28 mouse cellular contexts compared by ENCODE assay signal in the genomic region with DNA sequence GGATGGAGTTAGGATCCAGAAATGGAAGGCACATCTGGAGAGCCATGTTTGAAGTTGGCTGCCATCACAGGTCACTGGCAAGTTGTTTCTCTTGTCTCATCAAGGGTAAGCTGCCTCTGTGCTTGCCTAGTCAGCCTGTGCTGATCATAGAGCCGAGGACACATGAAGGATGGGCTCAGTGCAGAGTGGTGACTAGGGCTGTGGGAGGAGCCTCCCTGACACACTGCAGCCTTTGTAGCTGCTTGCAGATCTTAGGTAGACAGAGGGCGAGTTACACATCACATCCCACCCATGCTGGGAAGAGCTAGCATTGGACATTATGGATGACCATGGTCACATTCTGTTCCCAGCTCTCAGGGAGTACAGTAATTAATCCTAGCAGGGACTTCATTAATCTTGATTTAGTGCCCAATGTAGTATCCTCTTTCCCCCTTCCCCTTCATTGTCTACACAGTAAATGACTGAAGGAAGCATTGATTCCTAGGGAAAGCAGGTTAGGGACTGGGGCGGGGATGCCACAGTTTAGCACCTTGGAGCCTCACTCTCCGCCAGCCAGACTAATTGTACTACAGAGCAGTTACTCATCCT. TPM values are rescaled to one million over a fixed set of nuclear protein-coding genes. Genes with fewer than 3 reads are reported as not detected.
A peak's percentile ranks its signal among the peaks of the same experiment; 100 is the strongest.
DNase-seq lines count a peak whose midpoint lies in the region; ATAC-seq and TF ChIP-seq lines count a peak whose summit lies in the region.
"Had no signal": no experiment of that assay in that cellular context is flagged by ENCODE, and none has a peak within 500 bp of the region (broad histone marks: within the 10 kb centered on the region; RNA-seq: fewer than 3 reads in every experiment).

No protein-coding gene starts in this region.

- 59% methylated on average over 4 of the region's 4 CpGs for WGBS in hindbrain, embryonic 13.5 days
- 67% methylated on average over 4 of the region's 4 CpGs for WGBS in hindbrain, embryonic 10.5 days
- WGBS in kidney, embryonic 14.5 days = 32% methylated on average over 4 of the region's 4 CpGs
- WGBS in kidney, postnatal 0 days = 32% methylated on average over 4 of the region's 4 CpGs
- WGBS in kidney, adult 2 months = 45% methylated on average over 4 of the region's 4 CpGs

- no peaks in the 10 kb centered on the region for H3K9me3 ChIP-seq in hindbrain, embryonic 13.5 days
- H3K9me3 ChIP-seq in hindbrain, embryonic 10.5 days = no peaks in the 10 kb centered on the region
- 0 out of 2 replicates have a peak, but pooled peaks cover 3% of the 10 kb centered on the region for H3K9me3 ChIP-seq in kidney, embryonic 14.5 days (ENCODE audit: control insufficient read depth, low read length)
- H3K9me3 ChIP-seq in kidney, postnatal 0 days (replicated peaks; ENCODE audit: low read length) = no peaks in the 10 kb centered on the region
- H3K9me3 ChIP-seq: embryonic facial prominence, embryonic 10.5 days; embryonic facial prominence, embryonic 13.5 days; forebrain, embryonic 12.5 days; forebrain, embryonic 15.5 days; G1E; heart, embryonic 15.5 days; intestine, embryonic 15.5 days had no signal

- no peak overlapping the region for H3K4me3 ChIP-seq in hindbrain, embryonic 13.5 days
- no peak overlapping the region for H3K4me3 ChIP-seq in hindbrain, embryonic 10.5 days
- no peak overlapping the region for H3K4me3 ChIP-seq in kidney, embryonic 14.5 days (ENCODE audit: low read length)
- no peak overlapping the region for H3K4me3 ChIP-seq in kidney, postnatal 0 days (replicated peaks; ENCODE audit: low read depth, low read length)
- no peak overlapping the region for H3K4me3 ChIP-seq in kidney, adult 2 months (ENCODE audit: insufficient read depth, low read depth, low read length)
- H3K4me3 ChIP-seq: embryonic facial prominence, embryonic 10.5 days; embryonic facial prominence, embryonic 13.5 days; erythroblast, embryonic 14.5 days; forebrain, embryonic 12.5 days; forebrain, embryonic 15.5 days; heart, embryonic 12.5 days; heart, embryonic 15.5 days; intestine, embryonic 15.5 days had no signal

- H3K4me2 ChIP-seq in hindbrain, embryonic 13.5 days = no peak overlapping the region
- no peak overlapping the region for H3K4me2 ChIP-seq in kidney, embryonic 14.5 days (replicated peaks; ENCODE audit: low read depth, low read length)
- no peak overlapping the region for H3K4me2 ChIP-seq in kidney, postnatal 0 days (ENCODE audit: low read length)
- H3K4me2 ChIP-seq: embryonic facial prominence, embryonic 13.5 days; forebrain, embryonic 12.5 days; forebrain, embryonic 15.5 days; heart, embryonic 12.5 days; heart, embryonic 15.5 days; hindbrain, embryonic 14.5 days; intestine, embryonic 15.5 days had no signal

- H3K4me1 ChIP-seq in hindbrain, embryonic 13.5 days (replicated peaks) = peaks cover 7% of the 10 kb centered on the region
- 0 out of 2 replicates have a peak, but pooled peaks cover 3% of the 10 kb centered on the region for H3K4me1 ChIP-seq in hindbrain, embryonic 10.5 days (replicated peaks)
- 0 out of 2 replicates have a peak, but pooled peaks cover 5% of the 10 kb centered on the region for H3K4me1 ChIP-seq in kidney, embryonic 14.5 days (ENCODE audit: control insufficient read depth, insufficient read depth, low read length)
- no peaks in the 10 kb centered on the region for H3K4me1 ChIP-seq in kidney, postnatal 0 days (replicated peaks; ENCODE audit: insufficient read depth, low read length)
- H3K4me1 ChIP-seq in kidney, adult 2 months (ENCODE audit: control insufficient read depth, insufficient read depth, low read length) = no peaks in the 10 kb centered on the region
- H3K4me1 ChIP-seq: embryonic facial prominence, embryonic 10.5 days; forebrain, embryonic 12.5 days; forebrain, embryonic 15.5 days; heart, embryonic 12.5 days; heart, embryonic 15.5 days; intestine, embryonic 15.5 days had no signal

- TF ChIP-seq POLR2A in kidney, adult 2 months (IDR thresholded peaks at IDR 0.05; ENCODE audit: low read depth, low read length) = no peak

- no peaks in the 10 kb centered on the region for H3K36me3 ChIP-seq in hindbrain, embryonic 13.5 days
- no peaks in the 10 kb centered on the region for H3K36me3 ChIP-seq in hindbrain, embryonic 10.5 days
- no peaks in the 10 kb centered on the region for H3K36me3 ChIP-seq in kidney, embryonic 14.5 days (ENCODE audit: control insufficient read depth, insufficient read depth, low read length)
- no peaks in the 10 kb centered on the region for H3K36me3 ChIP-seq in kidney, postnatal 0 days (ENCODE audit: insufficient read depth, low read length)
- no peaks in the 10 kb centered on the region for H3K36me3 ChIP-seq in kidney, adult 2 months (ENCODE audit: control insufficient read depth, insufficient read depth, low read length)
- H3K36me3 ChIP-seq: embryonic facial prominence, embryonic 10.5 days; embryonic facial prominence, embryonic 13.5 days; forebrain, embryonic 12.5 days; forebrain, embryonic 15.5 days; G1E; heart, embryonic 12.5 days; heart, embryonic 15.5 days; intestine, embryonic 15.5 days had no signal

- TF ChIP-seq CTCF in kidney, postnatal 0 days (IDR thresholded peaks at IDR 0.05; ENCODE audit: low read depth) = no peak
- TF ChIP-seq CTCF in kidney, adult 2 months (conservative IDR thresholded peaks at IDR 0.05; ENCODE audit: insufficient read depth, insufficient read length, low read depth, low read length) = no peak

- peak; percentile 61; the same call in 1 of the 2 replicates for ATAC-seq in hindbrain, embryonic 13.5 days (ENCODE audit: low FRiP score)
- peak; percentile 67 for ATAC-seq in kidney, embryonic 14.5 days (ENCODE audit: low FRiP score, low TSS enrichment)
- 0 out of 2 replicates have a peak, but pooled peaks have one; percentile 43 for ATAC-seq in kidney, postnatal 0 days (replicated peaks; ENCODE audit: low FRiP score, low read depth)
- ATAC-seq: forebrain, embryonic 15.5 days; intestine, embryonic 15.5 days; Patski had no signal

- no peak overlapping the region for H3K27ac ChIP-seq in hindbrain, embryonic 13.5 days
- H3K27ac ChIP-seq in hindbrain, embryonic 10.5 days = no peak overlapping the region
- H3K27ac ChIP-seq in kidney, embryonic 14.5 days (ENCODE audit: low read depth, low read length) = no peak overlapping the region
- no peak overlapping the region for H3K27ac ChIP-seq in kidney, postnatal 0 days
- H3K27ac ChIP-seq in kidney, adult 2 months (ENCODE audit: insufficient read depth, low read depth, low read length) = no peak overlapping the region
- H3K27ac ChIP-seq: embryonic facial prominence, embryonic 10.5 days; embryonic facial prominence, embryonic 13.5 days; forebrain, embryonic 12.5 days; forebrain, embryonic 15.5 days; heart, embryonic 15.5 days; hindbrain, embryonic 14.5 days; intestine, embryonic 15.5 days had no signal

- no peaks in the 10 kb centered on the region for H3K27me3 ChIP-seq in hindbrain, embryonic 13.5 days
- H3K27me3 ChIP-seq in hindbrain, embryonic 10.5 days (ENCODE audit: insufficient read depth, poor library complexity, severe bottlenecking) = 0 out of 2 replicates have a peak, but pooled peaks cover 8% of the 10 kb centered on the region
- no peaks in the 10 kb centered on the region for H3K27me3 ChIP-seq in kidney, embryonic 14.5 days (ENCODE audit: control insufficient read depth, insufficient read depth, low read length)
- no peaks in the 10 kb centered on the region for H3K27me3 ChIP-seq in kidney, postnatal 0 days (ENCODE audit: insufficient read depth, low read length)
- H3K27me3 ChIP-seq in kidney, adult 2 months (replicated peaks; ENCODE audit: control insufficient read depth, insufficient read depth, low read length) = no peaks in the 10 kb centered on the region
- H3K27me3 ChIP-seq: embryonic facial prominence, embryonic 13.5 days; forebrain, embryonic 15.5 days; intestine, embryonic 15.5 days; Patski had no signal

- no peak overlapping the region for H3K9ac ChIP-seq in hindbrain, embryonic 13.5 days
- no peak overlapping the region for H3K9ac ChIP-seq in kidney, embryonic 14.5 days (ENCODE audit: low read depth, low read length)
- no peak overlapping the region for H3K9ac ChIP-seq in kidney, postnatal 0 days (ENCODE audit: low read depth, low read length)
- H3K9ac ChIP-seq: embryonic facial prominence, embryonic 13.5 days; forebrain, embryonic 12.5 days; forebrain, embryonic 15.5 days; heart, embryonic 12.5 days; heart, embryonic 15.5 days; hindbrain, embryonic 14.5 days; intestine, embryonic 15.5 days had no signal

- DNase-seq in hindbrain, embryonic 10.5 days (ENCODE audit: low spot score) = no peak
- DNase-seq in kidney, postnatal 10 days = no peak
- DNase-seq in kidney, postnatal 0 days (ENCODE audit: low spot score) = peak; percentile 54
- DNase-seq in kidney, adult 2 months = no peak
- DNase-seq: adrenal gland, postnatal 25 days; B cell, adult 2 months; cerebellum, adult 11-12 months; cerebellum, adult 8-10 months; cerebellum, postnatal 10 days; cerebellum, postnatal 36 days; embryo, embryonic 11 days; gastrocnemius, postnatal 25 days; heart, adult 18-20 months; heart, postnatal 10 days; heart, postnatal 36 days had no signal

RNA-seq across cellular contexts. Expression of gene Syt2, which starts 40.5 kb away (rescaled TPM):
- polyA plus RNA-seq in hindbrain, embryonic 13.5 days (2015; fragmentation: Nextera tagmentation; extraction: Ambion mirVana) = 3.8 and 8.2 TPM in 2 replicates
- 4.8 and 4.9 TPM in 2 replicates for polyA plus RNA-seq in hindbrain, embryonic 10.5 days (2016; fragmentation: Nextera tagmentation; extraction: Ambion mirVana)
- polyA plus RNA-seq in kidney, embryonic 14.5 days (2014; fragmentation: Nextera tagmentation; extraction: Ambion mirVana) = 1.2 and 1.3 TPM in 2 replicates
- polyA plus RNA-seq in kidney, postnatal 0 days (2015; fragmentation: Nextera tagmentation; extraction: Ambion mirVana) = 0.45 and 0.58 TPM in 2 replicates
- polyA plus RNA-seq in kidney, adult 2 months (2012; rRNA removed) = 0.10 and 1.1 TPM in 2 replicates
- polyA plus RNA-seq: G1E had no signal
